Mouse (Mus musculus) MEL (cell line): ENCODE measurements around the gene Npas3. TPM values are rescaled to one million over a fixed set of nuclear protein-coding genes. Genes with fewer than 3 reads are reported as not detected.

Source experiments
- DNase-seq: peaks from one replicate; pipeline ENCODE4 v3.0.0; 2011; ENCODE audit warnings: low read depth, low spot score
- H3K27ac ChIP-seq: 2 replicates; pipeline ENCODE4 v1.5.1; 2012; ENCODE audit warnings: low read depth, mild to moderate bottlenecking, control low read depth, low read length, moderate library complexity; ENCODE audit not compliant: control insufficient read depth
- H3K27me3 ChIP-seq, 2 experiments: fragments of 150-350 bp in 1 of 2; sonication (generic) in 1 of 2; 2 replicates each; pipeline ENCODE4 v1.6.1; 2012; ENCODE audit warnings: low read length in 2 of 2, mild to moderate bottlenecking in 2 of 2, improper control_type of control experiment in 1 of 2, moderate library complexity in 1 of 2; ENCODE audit not compliant: insufficient read depth in 2 of 2, control insufficient read depth in 1 of 2
- H3K36me3 ChIP-seq, 2 experiments: 2 replicates each; pipeline ENCODE4 v1.6.1; 2012 to 2014; ENCODE audit warnings: low read length in 2 of 2, improper control_type of control experiment in 1 of 2, inconsistent platforms in 1 of 2, mild to moderate bottlenecking in 1 of 2; ENCODE audit not compliant: insufficient read depth in 2 of 2, control insufficient read depth in 1 of 2
- H3K4me1 ChIP-seq, 2 experiments: fragments of 150-350 bp in 1 of 2; sonication (generic) in 1 of 2; 2 replicates each; pipeline ENCODE4 v1.6.1; 2012; ENCODE audit warnings: low read length in 2 of 2, improper control_type of control experiment in 1 of 2, mild to moderate bottlenecking in 1 of 2; ENCODE audit not compliant: insufficient read depth in 2 of 2, control insufficient read depth in 1 of 2
- H3K4me3 ChIP-seq, 2 experiments: fragments of 150-350 bp in 1 of 2; sonication (generic) in 1 of 2; 2 replicates each; pipeline ENCODE4 v1.5.1; 2012; ENCODE audit warnings: low read depth in 2 of 2, low read length in 2 of 2, mild to moderate bottlenecking in 2 of 2, moderate library complexity in 2 of 2, control low read depth in 1 of 2, improper control_type of control experiment in 1 of 2; ENCODE audit not compliant: control insufficient read depth in 1 of 2, insufficient read depth in 1 of 2
- H3K79me2 ChIP-seq: 2 replicates; pipeline ENCODE4 v1.6.1; 2012; ENCODE audit warnings: mild to moderate bottlenecking, low read length, moderate library complexity; ENCODE audit not compliant: control insufficient read depth, poor library complexity, insufficient read depth
- H3K9ac ChIP-seq: 2 replicates; pipeline ENCODE4 v1.6.1; 2012; ENCODE audit warnings: low read depth, mild to moderate bottlenecking, control low read depth, low read length, moderate library complexity; ENCODE audit not compliant: control insufficient read depth, poor library complexity, severe bottlenecking
- H3K9me3 ChIP-seq: fragments of 150-350 bp; sonication (generic); replicated peaks from 2 replicates; pipeline ENCODE4 v1.6.1; 2012; ENCODE audit warnings: mild to moderate bottlenecking, low read length, improper control_type of control experiment, moderate library complexity; ENCODE audit not compliant: insufficient read depth
- BHLHE40 ChIP-seq: IDR thresholded peaks from 2 replicates; pipeline ENCODE4 v1.6.1; 2012; ENCODE audit warnings: low read depth, mild to moderate bottlenecking, inconsistent platforms, low read length, improper control_type of control experiment, borderline replicate concordance
- CHD1 ChIP-seq: IDR thresholded peaks from 2 replicates; pipeline ENCODE4 v1.6.1; 2012; ENCODE audit warnings: low read depth, mild to moderate bottlenecking, inconsistent platforms, low read length, improper control_type of control experiment
- CHD2 ChIP-seq: IDR thresholded peaks from 2 replicates; pipeline ENCODE4 v1.6.1; 2011; ENCODE audit warnings: low read length, improper control_type of control experiment
- CTCF ChIP-seq, 3 experiments: IDR thresholded peaks in 2 of 3; conservative IDR thresholded peaks in 1 of 3; 2 replicates each; pipeline ENCODE4 v1.5.1; 2011 to 2012; ENCODE audit warnings: low read length in 3 of 3, low read depth in 2 of 3, mild to moderate bottlenecking in 2 of 3, improper control_type of control experiment in 1 of 3, inconsistent platforms in 1 of 3, mixed read lengths in 1 of 3, moderate library complexity in 1 of 3; ENCODE audit not compliant: control insufficient read depth in 1 of 3, insufficient read depth in 1 of 3, poor library complexity in 1 of 3, severe bottlenecking in 1 of 3
- E2F4 ChIP-seq: IDR thresholded peaks from 2 replicates; pipeline ENCODE4 v1.6.1; 2011; ENCODE audit warnings: low read depth, low read length, improper control_type of control experiment, borderline replicate concordance
- ELF1 ChIP-seq: IDR thresholded peaks from 2 replicates; pipeline ENCODE4 v1.6.1; 2014; ENCODE audit warnings: low read depth, mild to moderate bottlenecking, inconsistent platforms, low read length, improper control_type of control experiment, moderate library complexity
- EP300 ChIP-seq, 2 experiments: IDR thresholded peaks; 2 replicates each; pipeline ENCODE4 v1.6.1; 2011; ENCODE audit warnings: improper control_type of control experiment in 2 of 2, low read length in 2 of 2, low read depth in 1 of 2, mild to moderate bottlenecking in 1 of 2
- GABPA ChIP-seq: IDR thresholded peaks from 2 replicates; pipeline ENCODE4 v1.6.1; 2012; ENCODE audit warnings: low read depth, mild to moderate bottlenecking, inconsistent platforms, low read length, improper control_type of control experiment, moderate library complexity
- GATA1 ChIP-seq: IDR thresholded peaks from 2 replicates; pipeline ENCODE4 v1.6.1; 2011; ENCODE audit warnings: low read depth, low read length, improper control_type of control experiment
- HCFC1 ChIP-seq: IDR thresholded peaks from 2 replicates; pipeline ENCODE4 v1.6.1; 2012; ENCODE audit warnings: low read depth, mild to moderate bottlenecking, inconsistent platforms, low read length, improper control_type of control experiment, moderate library complexity
- MAFK ChIP-seq: IDR thresholded peaks from 2 replicates; pipeline ENCODE4 v1.6.1; 2011; ENCODE audit warnings: low read depth, mild to moderate bottlenecking, low read length, improper control_type of control experiment, borderline replicate concordance
- MEF2A ChIP-seq: IDR thresholded peaks from 2 replicates; pipeline ENCODE4 v1.6.1; 2014; ENCODE audit warnings: low read depth, mild to moderate bottlenecking, inconsistent platforms, low read length, improper control_type of control experiment; ENCODE audit not compliant: poor library complexity, insufficient replicate concordance, severe bottlenecking; ENCODE audit errors: extremely low read depth
- NELFE ChIP-seq: IDR thresholded peaks from 2 replicates; pipeline ENCODE4 v1.6.1; 2011; ENCODE audit warnings: low read depth, low read length, improper control_type of control experiment
- NRF1 ChIP-seq: IDR thresholded peaks from 2 replicates; pipeline ENCODE4 v1.6.1; 2014; ENCODE audit warnings: low read depth, mild to moderate bottlenecking, inconsistent platforms, low read length, improper control_type of control experiment, moderate library complexity; ENCODE audit not compliant: poor library complexity, insufficient read depth, severe bottlenecking
- POLR2A ChIP-seq, 2 experiments: IDR thresholded peaks; 2 replicates each; pipeline ENCODE4 v1.6.1; 2011 to 2012; ENCODE audit warnings: low read length in 2 of 2, mild to moderate bottlenecking in 2 of 2, control low read depth in 1 of 2, improper control_type of control experiment in 1 of 2, low read depth in 1 of 2, moderate library complexity in 1 of 2; ENCODE audit not compliant: control insufficient read depth in 1 of 2, insufficient read depth in 1 of 2, poor library complexity in 1 of 2
- POLR2AphosphoS2 ChIP-seq: IDR thresholded peaks from 2 replicates; pipeline ENCODE4 v1.6.1; 2011; ENCODE audit warnings: low read length, improper control_type of control experiment
- POLR2AphosphoS5 ChIP-seq: IDR thresholded peaks from 2 replicates; pipeline ENCODE4 v1.6.1; 2012; ENCODE audit warnings: low read depth, borderline replicate concordance, mild to moderate bottlenecking, inconsistent platforms, low read length, moderate library complexity, mixed read lengths
- RAD21 ChIP-seq: IDR thresholded peaks from 2 replicates; pipeline ENCODE4 v1.6.1; 2011; ENCODE audit warnings: mild to moderate bottlenecking, low read depth, low read length, improper control_type of control experiment
- RCOR1 ChIP-seq: IDR thresholded peaks from 2 replicates; pipeline ENCODE4 v1.6.1; 2012; ENCODE audit warnings: low read depth, mild to moderate bottlenecking, inconsistent platforms, low read length, improper control_type of control experiment
- SIN3A ChIP-seq: IDR thresholded peaks from 2 replicates; pipeline ENCODE4 v1.6.1; 2012; ENCODE audit warnings: low read length, improper control_type of control experiment, inconsistent platforms
- SMC3 ChIP-seq: IDR thresholded peaks from 2 replicates; pipeline ENCODE4 v1.6.1; 2011; ENCODE audit warnings: low read depth, low read length, improper control_type of control experiment
- TBP ChIP-seq: IDR thresholded peaks from 2 replicates; pipeline ENCODE4 v1.8.0; 2011; ENCODE audit warnings: low read depth, low read length, improper control_type of control experiment
- TCF12 ChIP-seq: IDR thresholded peaks from 2 replicates; pipeline ENCODE4 v1.6.1; 2014; ENCODE audit warnings: low read depth, mild to moderate bottlenecking, inconsistent platforms, low read length, improper control_type of control experiment, moderate library complexity
- UBTF ChIP-seq: IDR thresholded peaks from 2 replicates; pipeline ENCODE4 v1.6.1; 2012; ENCODE audit warnings: low read depth, mild to moderate bottlenecking, inconsistent platforms, low read length, improper control_type of control experiment, moderate library complexity, borderline replicate concordance; ENCODE audit not compliant: insufficient read depth
- USF1 ChIP-seq: IDR thresholded peaks from 2 replicates; pipeline ENCODE4 v1.6.1; 2014; ENCODE audit warnings: low read depth, mild to moderate bottlenecking, inconsistent platforms, low read length, improper control_type of control experiment, moderate library complexity
- USF2 ChIP-seq, 2 experiments: IDR thresholded peaks; 2 replicates each; pipeline ENCODE4 v1.6.1; 2011 to 2012; ENCODE audit warnings: improper control_type of control experiment in 2 of 2, low read length in 2 of 2, borderline replicate concordance in 1 of 2, inconsistent platforms in 1 of 2, low read depth in 1 of 2, mild to moderate bottlenecking in 1 of 2; ENCODE audit not compliant: insufficient read depth in 1 of 2
- ZNF384 ChIP-seq: IDR thresholded peaks from 2 replicates; pipeline ENCODE4 v1.6.1; 2012; ENCODE audit warnings: low read depth, mild to moderate bottlenecking, inconsistent platforms, low read length, improper control_type of control experiment
- polyA plus RNA-seq, 2 experiments: library from polyadenylated mRNA; stranded (reverse) in 1 of 2; unstranded in 1 of 2; fragments of >175 nt in 1 of 2; fragments of >200 nt in 1 of 2; gene quantifications; 2 replicates each; pipeline versions ENCODE4 v1.2.1 to v1.2.4; 2012; ENCODE audit warnings: low replicate concordance in 2 of 2, low read depth in 1 of 2; ENCODE audit not compliant: insufficient read length in 2 of 2, insufficient read depth in 1 of 2, missing spikeins in 1 of 2
- total RNA-seq: library from RNA; depleted of rRNA; stranded (reverse); fragments of 300-350 nt; gene quantifications from 2 replicates; pipeline ENCODE4 v1.2.3, GENCODE M21; 2012

Npas3 gene
- total and polyA plus RNA-seq, 3 experiments: not detected

- Histone ChIP-seq H3K79me2 (no peaks in the 10 kb centered on the region), H3K4me1 (no peaks in the 10 kb centered on the region), H3K27ac (no peak overlapping the region), H3K27me3 (no peaks in the 10 kb centered on the region), H3K9ac (no peak overlapping the region), H3K4me3 (no peak overlapping the region), H3K36me3 (no peaks in the 10 kb centered on the region), H3K9me3 (no peaks in the 10 kb centered on the region)
- DNase-seq: no peak
- TF ChIP-seq GABPA (no peak), USF2 (IDR thresholded peaks at IDR 0.05; ENCODE audit: borderline replicate concordance in 1 of 2, insufficient read depth in 1 of 2, low read depth in 1 of 2, low read length in 2 of 2) (no peak), ZNF384 (no peak), NRF1 (no peak), CHD2 (no peak), RAD21 (no peak), CTCF (IDR thresholded peaks at IDR 0.05 in 2 of 3, conservative IDR thresholded peaks at IDR 0.05 in 1 of 3; ENCODE audit: control insufficient read depth in 1 of 3, insufficient read depth in 1 of 3, low read depth in 2 of 3, low read length in 3 of 3, poor library complexity in 1 of 3, severe bottlenecking in 1 of 3) (no peak), GATA1 (no peak), TCF12 (no peak), SMC3 (no peak), HCFC1 (no peak), USF1 (no peak), SIN3A (no peak), POLR2AphosphoS5 (no peak), MEF2A (no peak), NELFE (no peak), RCOR1 (no peak), UBTF (no peak), MAFK (no peak), POLR2AphosphoS2 (no peak)
Observed at GRCm38 (mm10) chr12:53692471-53692870, 444.0 kb downstream of the Npas3 start.

- Histone ChIP-seq H3K79me2 (no peaks in the 10 kb centered on the region), H3K4me3 (no peak overlapping the region), H3K36me3 (no peaks in the 10 kb centered on the region), H3K9ac (no peak overlapping the region), H3K9me3 (no peaks in the 10 kb centered on the region), H3K27me3 (no peaks in the 10 kb centered on the region), H3K27ac (no peak overlapping the region), H3K4me1 (no peaks in the 10 kb centered on the region)
- TF ChIP-seq POLR2AphosphoS2 (no peak), USF1 (no peak), SIN3A (no peak), CHD1 (no peak), NELFE (no peak), HCFC1 (no peak), ELF1 (no peak), BHLHE40 (no peak), RAD21 (no peak), EP300 (IDR thresholded peaks at IDR 0.05; ENCODE audit: low read depth in 1 of 2, low read length in 2 of 2) (no peak), E2F4 (no peak), UBTF (no peak), TBP (no peak), MEF2A (no peak), POLR2A (IDR thresholded peaks at IDR 0.05; ENCODE audit: control insufficient read depth in 1 of 2, insufficient read depth in 1 of 2, low read depth in 1 of 2, low read length in 2 of 2, poor library complexity in 1 of 2) (no peak)
- DNase-seq: no peak
Observed at GRCm38 (mm10) chr12:53694346-53694745, 445.9 kb downstream of the Npas3 start.
